Mouse (Mus musculus): ENCODE measurements around the gene Cmip. TPM values are rescaled to one million over a fixed set of nuclear protein-coding genes. Genes with fewer than 3 reads are reported as not detected.
A peak's percentile ranks its signal among the peaks of the same experiment; 100 is the strongest.

Gene Cmip
- total RNA-seq, 2 experiments from 2014 or later: 330 to 332 TPM

DNA sequence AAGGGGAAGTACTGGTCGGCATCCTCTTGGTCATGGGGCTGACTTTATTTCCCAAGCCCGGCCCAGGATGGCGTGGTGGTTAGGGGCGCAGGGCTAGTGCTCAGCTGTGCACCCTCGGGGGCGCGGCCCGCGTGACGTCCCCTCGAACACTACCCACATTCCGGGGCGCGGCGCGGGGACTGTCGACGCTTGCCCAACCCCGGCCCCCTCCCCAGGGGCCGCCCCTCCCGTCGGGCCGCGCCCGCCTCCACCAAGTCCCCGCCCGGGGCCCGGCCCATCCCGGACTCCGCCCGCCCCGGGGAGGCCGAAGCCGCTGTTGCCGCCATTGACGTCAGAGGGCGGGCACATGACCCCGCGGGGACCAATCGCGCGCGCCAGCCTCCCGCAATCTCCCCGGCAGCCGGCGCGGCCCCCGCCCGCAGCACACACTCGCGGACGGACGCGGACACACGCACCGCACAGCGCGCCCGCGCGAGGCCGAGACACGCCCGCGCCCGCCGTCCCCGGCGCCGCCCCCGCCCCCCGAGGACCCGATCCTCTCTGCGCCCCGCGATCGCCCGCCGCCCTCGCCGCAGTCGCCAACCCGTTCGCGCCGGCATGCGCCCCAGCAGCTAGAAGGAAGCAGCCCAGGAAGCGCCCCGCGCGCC lies 449 bp upstream of the Cmip start:
- peak; percentile 93 to 95 for DNase-seq (ENCODE audit: low spot score in 2 of 2)

DNA sequence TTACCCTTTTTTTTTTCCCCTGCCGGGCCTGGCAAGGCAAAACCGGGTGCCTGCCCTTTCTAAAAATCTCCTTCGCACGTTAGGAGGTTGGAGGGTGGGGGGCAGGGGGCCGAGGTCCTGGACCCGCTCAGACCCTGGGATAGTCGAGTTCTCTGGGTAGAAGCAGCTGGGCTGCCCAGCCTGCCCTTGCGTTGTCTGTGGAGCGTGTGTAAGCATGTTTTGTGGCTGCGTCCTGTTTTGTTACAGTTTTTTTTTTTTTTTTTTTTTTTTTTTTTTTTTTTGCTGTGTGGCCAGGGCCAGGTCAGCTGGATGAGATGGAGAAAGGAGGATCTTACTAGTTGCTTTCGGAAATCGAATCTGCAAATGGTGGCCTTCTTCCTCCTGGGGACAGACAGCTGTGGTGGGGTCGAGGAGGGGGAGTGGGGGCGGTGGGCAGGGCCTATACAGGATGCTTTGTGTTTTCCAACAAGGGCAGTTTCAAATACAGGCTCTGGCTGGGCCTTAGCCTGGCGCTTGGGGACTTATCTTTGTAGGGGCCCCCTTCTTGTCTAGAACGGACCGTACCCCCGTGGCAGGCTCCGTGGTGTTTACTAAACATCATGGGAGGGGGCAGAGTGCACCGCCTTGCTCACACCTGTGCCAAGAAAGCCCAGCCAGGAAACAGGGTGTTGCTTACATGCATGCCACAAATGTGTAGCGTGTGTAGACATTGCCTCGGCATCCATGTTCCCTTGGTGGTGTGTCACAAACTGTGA lies 1.1 kb downstream of the Cmip start:
- no peak for DNase-seq (ENCODE audit: low spot score in 2 of 2)

DNA sequence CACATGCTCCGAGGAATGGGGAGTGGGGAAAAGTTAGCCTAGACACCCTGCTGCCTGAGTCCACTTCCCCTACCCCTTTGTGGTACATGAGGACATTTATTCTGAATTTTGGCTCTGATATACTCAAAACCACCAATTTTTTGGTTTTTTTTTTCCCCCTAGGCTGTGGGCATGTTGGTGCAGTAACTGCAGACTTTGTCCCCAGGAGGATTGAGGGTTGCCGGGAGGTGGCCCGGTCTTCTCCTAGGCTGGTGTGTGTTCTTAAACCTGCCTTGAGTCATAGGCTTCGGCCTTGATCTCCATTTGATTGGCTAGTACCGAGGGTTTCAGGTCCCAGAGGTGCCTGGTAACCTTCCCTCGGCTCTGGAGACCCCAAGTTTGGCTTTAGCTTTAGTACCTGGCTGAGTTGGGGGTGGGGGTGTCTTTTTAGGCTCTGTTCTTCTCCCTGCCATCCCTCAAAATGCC lies 1.7 kb downstream of the Cmip start:
- no peak for DNase-seq (ENCODE audit: low spot score in 2 of 2)

DNA sequence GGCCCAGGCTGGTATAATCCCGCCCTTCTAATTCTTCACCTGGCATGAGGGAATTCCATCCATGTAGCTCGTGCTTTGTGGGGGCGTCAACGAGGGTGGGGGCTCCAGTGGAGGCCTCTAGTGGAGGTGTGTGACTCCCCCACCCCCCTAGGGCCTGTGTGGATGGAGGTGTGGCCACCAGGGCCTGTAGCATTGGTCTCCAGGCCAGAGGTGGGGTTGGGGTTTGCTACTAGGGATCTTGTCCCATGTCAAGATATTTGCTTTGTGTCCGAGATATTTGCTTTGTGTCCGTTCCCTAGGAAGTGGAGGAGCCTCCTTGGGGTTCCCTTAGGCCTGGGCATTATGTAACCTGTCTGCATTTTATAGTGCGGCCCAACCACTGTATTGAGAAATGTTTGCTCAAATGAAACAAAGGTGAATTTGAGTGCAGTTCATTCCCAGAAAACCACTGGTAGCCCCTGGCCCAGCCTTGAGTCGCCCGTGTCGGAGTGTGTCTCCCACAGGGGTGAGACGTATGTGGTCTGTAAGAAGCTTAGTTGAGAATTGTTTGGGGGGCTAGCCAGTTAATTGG lies 2.7 kb downstream of the Cmip start:
- DNase-seq (ENCODE audit: low spot score in 2 of 2): no peak

DNA sequence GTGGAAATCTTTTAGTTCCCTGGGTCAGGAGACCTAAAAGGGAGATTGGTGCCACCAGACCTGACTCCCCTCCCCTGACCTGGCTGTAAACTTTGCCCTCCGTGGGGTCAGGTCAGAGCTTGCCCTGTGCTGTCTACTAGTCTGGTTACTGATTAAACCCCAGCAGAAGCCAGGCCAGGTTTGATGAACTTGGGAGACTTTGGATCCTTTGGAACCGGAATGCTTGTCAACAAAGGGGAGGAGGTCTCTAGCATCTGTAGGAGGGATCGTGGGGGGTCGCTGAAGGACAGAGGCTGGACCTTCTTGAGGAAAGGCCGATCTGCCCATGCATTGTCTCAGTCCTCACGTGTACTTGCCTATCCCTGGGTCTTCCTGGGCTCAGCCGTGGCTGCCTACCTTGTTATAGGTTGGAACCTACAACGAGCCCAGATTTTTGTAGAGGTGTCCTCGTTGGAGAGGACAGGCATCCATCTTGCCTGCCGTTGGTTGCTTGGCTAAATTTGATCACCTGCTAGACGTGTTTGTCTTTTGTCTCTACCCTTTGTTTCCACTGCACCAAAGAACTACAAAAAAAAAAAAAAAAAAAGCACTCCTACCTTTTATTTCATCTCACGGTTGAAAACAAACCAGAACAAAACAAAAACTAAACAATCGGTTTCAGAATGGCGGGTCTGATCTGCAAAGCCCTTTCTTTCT lies 3.5 kb downstream of the Cmip start:
- DNase-seq (ENCODE audit: low spot score in 2 of 2): no peak

DNA sequence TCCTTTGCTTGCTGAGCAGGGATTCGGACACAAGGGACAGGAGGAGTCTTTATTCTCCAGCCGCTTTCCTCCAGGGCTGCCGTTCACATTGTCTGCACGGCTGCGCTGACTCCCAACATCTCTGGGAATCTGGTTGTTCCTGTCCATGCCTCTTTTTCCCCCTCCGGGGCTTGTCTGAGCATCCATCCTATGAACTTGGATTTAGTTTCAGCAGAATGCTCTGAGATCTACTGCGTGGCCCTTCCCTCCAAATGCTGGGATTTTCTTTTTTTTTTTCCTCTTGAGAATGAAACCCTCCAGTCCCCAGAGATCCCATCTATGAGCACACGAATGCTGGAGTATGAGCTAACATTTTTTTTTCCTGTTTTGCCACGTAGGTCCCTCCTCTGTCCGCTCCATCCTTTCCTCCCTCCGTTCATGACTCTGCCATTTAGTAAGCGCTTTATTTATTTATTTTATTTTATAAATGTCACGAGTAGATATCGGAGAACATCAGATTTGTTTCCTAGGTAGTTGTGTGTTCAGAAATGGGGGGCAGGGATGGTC lies 4.1 kb downstream of the Cmip start:
- DNase-seq (ENCODE audit: low spot score in 2 of 2): no peak

DNA sequence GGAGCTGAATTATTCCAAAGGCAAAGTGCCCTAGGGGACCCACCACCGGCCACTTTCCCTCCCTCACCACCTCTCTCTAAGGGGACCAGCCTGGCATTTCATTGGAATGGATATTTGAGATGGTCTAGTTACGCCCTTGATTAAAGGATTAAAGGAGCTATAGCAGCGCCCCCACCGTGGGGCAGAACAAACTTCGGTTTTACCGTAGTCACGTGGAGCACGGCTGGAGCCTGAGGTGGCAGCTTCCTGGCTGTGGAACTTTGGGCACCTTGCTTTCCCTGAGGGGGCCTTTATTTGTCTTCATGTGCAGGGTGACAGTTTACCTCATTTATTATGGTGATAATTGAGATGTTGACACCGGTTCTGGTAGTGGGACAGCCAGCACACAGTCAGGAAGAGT lies 4.8 kb downstream of the Cmip start:
- no peak for DNase-seq (ENCODE audit: low spot score in 2 of 2)

DNA sequence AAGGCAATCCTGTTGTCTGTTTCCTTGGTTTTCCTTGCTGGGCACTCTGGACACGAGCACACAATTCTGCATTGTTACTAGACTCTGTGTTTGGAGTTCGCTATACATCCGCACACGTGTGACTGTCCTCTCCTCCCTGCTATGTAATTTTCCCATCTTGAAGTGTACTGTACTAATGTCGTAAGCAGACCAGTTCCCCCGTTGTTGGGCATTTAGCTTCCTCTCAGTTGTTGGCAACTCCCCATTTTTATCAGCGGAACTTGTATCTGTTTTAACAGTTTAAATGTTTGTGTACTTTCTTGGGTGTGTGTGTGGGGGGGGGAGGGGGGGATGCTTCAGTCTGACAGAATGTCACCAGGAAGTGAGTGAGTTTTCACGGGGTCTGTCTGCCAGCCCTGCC lies 5.8 kb downstream of the Cmip start:
- DNase-seq (ENCODE audit: low spot score in 2 of 2): no peak

DNA sequence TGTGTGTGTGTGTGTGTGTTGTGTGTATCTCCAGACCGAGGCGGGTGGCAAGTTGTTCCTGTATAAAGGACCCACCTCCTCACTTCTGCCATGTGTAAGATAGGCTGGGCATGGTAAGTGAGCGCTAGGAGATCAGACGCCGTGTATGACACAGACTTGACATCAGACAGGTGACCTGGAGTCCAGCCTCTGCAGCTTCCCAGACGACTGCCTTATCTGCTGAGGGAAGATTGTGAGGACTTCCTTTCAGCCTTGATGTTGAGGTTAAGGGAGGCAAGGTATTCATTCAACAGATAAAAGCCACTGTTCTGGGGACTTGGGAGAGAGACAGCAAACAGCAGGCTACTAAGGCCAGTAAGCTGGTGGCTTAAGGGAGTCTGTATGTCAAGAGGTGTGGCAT lies 6.6 kb downstream of the Cmip start:
- no peak for DNase-seq (ENCODE audit: low spot score in 2 of 2)

DNA sequence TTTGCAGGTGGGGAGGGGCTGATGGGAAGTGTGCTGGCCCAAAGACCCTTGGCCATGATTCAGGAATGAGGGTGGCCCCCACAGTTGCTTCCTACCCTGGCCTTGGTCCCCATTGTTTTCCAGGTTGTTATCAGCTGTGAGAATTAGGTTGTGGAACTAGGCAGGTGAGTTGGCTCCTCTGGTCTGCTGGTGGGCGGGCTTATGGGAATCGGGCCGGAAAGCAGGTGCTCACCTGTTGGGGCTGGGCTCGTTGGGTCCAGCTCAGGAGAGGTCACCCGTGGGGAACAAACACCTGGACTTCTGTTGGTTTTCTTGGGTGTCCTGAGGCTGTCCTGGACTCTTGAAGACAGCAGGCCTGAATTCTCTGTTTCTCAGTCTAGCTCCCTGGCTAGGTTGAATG lies 8.2 kb downstream of the Cmip start:
- no peak for DNase-seq (ENCODE audit: low spot score in 2 of 2)

DNA sequence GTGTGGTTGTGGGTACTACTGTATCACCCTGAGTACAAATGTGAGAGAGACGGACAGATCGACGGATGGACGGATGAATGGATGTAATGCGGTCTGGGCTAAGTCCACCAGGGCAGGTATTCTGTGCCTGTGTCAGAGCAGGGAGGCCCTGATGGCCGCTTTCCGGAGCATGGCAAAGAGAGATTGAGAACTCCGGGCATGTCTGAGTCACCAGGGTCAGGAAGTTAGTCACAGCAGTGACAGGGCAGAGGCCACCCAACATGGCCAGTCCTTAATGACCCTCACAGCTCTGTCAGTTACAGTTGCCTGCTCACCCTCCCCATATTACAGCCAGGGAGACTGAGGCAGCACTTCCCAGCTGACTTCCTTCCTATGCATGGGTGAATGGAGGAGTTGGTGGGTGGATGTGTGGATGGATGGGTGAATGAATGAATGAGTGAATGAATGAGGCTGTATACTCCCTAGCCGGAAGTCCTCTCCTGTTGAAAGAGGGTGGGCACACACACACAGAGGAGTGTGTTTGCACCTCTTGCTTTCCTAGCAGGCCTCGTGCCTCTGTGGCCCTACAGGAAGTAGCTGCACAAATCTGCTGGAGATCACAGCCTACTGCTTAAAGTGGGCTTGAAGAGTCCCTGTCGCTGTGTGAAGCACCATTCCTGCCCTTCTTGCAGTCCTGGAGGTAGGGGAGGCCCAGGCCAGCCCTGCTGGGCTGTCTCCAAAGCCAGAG lies 10.7 kb downstream of the Cmip start:
- no peak for DNase-seq (ENCODE audit: low spot score in 2 of 2)

DNA sequence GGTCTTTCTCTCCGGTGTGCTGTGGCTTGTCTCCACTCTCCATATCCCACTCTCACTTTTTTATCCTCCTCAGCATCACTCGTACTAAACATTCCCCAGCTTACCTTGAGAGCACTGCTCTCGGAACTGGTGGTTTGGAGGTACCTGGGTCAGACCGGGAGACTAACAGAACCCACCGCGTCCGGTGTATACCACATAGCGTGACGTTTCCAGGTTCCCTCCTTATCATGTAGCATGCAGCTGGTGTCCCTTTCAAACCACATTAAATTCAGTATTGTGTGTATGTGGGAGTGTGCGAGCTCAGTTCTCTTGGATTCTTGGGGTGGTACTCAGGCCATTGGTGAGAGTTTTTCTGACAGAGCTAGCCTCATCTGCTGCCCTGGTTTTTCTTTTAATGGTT lies 21.4 kb downstream of the Cmip start:
- DNase-seq (ENCODE audit: low spot score in 2 of 2): no peak

DNA sequence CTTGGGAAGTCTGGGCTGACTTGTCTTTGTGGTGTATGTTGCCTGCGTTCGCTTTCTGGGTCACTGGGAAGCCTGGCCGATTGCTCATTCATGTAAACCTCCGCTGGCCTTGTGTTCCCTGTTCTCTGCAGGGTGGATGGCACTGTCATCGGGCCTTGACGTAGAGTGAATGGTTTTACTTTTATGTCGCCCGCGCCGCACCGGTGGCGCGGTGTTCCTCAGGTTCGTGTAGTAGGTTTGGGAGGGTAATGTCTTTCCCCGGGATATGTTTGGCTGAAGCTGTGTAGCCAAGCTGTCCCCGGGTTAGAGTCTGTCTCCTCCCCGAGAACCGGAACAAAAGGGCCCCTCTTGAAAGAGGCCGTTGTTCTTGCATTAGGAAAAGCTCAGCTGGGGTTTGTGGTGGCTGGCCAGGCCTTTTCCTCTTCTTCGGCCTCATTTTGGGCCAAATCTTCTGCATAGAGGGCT lies 21.8 kb downstream of the Cmip start:
- DNase-seq (ENCODE audit: low spot score in 2 of 2): peak in 1 of 2 experiments; percentile 74

DNA sequence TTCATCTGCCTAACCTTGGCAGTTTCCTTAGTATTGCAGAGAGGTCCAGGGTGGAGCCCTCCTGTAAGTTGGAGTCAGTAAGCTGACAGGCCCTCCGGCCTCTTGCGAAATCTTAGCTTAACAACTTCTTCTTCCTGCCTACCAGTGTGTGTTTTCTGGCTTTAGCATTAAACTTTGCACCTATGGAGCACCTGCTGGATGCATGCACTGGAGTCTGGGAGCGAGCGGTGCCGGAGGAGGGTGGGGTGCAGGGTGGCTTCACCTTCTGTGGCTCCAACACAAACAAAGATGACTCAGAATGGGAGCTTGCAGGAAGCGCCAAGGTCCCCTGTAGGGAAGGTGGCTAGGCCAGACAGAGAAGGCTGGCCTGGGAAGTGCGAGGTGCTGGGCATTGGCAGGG lies 23.6 kb downstream of the Cmip start:
- no peak for DNase-seq (ENCODE audit: low spot score in 2 of 2)

DNA sequence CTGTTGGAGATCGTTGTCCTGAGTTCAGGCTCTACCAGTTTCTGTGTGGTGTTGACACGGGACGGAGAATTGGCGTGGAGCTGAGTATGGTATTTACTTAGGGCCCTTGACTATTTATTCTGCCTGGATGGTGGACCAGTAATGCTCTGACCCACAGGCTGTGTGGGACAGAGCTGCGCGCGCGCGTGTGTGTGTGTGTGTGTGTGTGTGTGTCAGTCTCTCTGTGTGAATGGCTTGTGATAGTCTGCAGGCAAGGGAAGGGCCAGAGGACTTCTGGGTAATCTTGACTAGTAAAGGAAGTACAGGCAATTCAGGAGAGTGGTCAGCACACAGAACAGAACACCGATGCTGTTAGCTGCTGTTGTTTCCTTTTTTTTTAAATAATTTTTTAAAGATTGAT lies 24.8 kb downstream of the Cmip start:
- no peak for DNase-seq (ENCODE audit: low spot score in 2 of 2)

DNA sequence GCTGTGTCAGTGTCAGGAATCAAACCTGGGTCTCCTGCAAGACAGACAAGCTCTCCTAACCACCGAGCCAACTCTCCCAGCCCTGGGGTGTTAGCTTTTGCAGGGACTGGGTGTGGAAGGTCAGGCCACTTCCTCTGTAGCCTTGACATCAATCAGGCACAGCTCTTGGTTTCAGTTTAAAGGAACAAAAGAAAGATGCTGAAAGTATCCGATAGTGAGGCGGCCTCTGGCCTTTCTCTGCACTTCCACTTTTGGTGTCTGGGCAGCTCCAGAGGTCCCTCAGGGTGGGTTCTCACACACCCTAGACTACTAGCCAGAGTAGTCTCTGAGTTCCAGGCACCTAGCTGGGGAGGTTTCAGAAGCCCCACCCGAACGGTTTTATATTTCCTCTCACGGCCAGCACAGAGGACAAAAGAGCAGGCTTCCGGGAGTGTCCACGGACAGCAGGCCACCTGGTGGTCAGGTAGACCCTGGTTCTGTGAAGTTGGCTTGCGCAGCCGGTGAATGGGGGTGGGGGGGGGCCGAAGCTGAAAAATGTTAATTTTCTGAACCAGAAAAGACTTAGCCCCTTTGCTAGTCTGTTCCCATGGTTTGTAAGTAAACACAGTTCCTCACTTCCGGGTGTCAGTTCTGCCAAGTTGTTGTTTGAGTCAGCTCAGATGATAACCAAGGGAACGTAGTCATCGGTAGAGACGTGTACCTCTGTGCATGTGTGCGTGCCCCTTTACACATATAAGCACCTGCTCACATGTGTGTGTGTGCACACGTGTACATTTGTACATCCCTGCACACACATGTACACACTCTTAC lies 25.5 kb downstream of the Cmip start:
- DNase-seq (ENCODE audit: low spot score in 2 of 2): no peak

DNA sequence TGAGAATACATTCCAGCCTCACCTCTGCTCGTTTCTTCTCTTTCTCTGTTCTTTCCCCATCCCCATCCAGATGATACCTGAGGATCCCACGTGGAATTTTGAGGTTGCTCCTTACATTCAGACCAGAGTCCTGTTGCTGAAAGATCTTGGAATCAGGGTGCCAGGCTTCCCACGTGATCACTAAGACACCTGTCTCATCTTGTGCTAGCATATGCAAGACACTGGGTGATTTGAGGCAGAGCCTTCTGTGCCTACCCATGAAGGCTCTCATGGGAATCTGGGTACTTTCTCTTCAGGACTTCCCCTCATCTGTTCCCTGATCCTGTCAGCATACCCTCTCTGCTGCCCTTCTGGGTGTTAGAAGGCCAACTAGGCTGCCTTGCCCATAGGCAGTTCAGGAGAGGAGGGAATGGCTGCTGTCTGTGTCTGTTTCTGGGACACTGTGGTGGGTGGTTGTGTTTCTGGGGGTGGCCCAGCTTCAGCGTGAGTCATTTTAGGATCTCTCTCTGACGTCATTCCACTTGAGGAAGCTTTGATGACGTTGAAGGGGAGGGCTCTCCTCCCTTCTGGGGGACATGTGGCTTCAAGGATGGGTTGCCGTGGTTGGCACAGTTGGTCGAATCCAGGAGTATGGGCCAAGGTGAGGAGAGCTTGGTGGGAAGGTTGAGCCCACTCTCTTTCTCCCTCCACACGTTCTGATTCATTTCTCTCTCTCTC lies 28.1 kb downstream of the Cmip start:
- no peak for DNase-seq (ENCODE audit: low spot score in 2 of 2)

DNA sequence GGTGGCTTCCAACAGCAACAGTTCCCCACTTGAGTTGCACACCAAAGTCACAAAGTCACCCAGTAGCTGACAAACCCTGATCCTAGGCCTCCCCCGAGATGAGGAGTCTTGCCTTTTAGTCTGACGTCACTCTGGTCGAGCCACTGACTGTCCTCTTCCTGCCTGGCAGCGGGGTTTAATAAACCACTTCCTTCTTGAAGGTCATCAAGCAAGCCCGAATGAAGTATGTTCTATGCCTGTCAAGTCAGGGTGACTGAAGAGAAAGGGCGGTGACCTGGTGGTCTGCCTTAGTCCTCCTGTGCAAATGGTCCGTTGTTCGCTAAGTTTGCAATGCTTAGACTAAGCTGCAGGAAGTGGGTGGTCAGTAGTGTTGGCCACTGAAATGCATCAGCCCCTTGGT lies 31.1 kb downstream of the Cmip start:
- DNase-seq (ENCODE audit: low spot score in 2 of 2): no peak

DNA sequence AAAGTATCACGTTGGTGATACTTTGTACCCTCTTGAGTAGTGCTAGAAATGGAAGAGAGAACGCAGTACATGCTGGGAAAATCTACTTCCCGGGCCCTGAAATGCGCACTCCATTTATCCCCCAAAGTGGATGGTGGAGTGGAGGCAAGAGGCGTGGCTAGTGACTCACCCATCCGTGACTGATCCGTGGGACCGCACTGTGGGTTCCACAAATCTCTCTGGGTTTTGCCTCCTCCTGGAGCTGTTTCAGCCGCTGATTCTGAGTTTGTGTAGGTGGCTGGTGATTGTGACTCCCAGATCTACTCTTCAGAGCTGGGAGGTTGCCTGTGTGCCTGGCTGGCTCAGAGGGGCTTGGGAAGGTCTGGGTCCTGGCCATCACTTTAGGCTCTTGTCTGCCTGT lies 32.2 kb downstream of the Cmip start:
- no peak for DNase-seq (ENCODE audit: low spot score in 2 of 2)

All from layer of hippocampus, postnatal 14 days (tissue).